Mouse (Mus musculus) liver, adult 2 months (tissue): ENCODE measurements around the gene Kcnj11. TPM values are rescaled to one million over a fixed set of nuclear protein-coding genes. Genes with fewer than 3 reads are reported as not detected.

Source experiments
- DNase-seq: peaks from one replicate; pipeline ENCODE4 v3.0.0-alpha.2; 2011; ENCODE audit warnings: low read depth, low spot score; ENCODE audit errors: extremely low read depth
- H3K27ac ChIP-seq: fragments of 200-500 bp; replicated peaks from 2 replicates; pipeline ENCODE4 v1.5.1; 2012; ENCODE audit warnings: low read depth, mild to moderate bottlenecking, control low read depth, inconsistent platforms, low read length; ENCODE audit not compliant: insufficient read depth
- H3K27me3 ChIP-seq: fragments of 200-500 bp; 2 replicates; pipeline ENCODE4 v1.6.1; 2012; ENCODE audit warnings: mild to moderate bottlenecking, moderate library complexity, low read length, inconsistent platforms; ENCODE audit not compliant: control insufficient read depth, insufficient read depth
- H3K36me3 ChIP-seq: fragments of 200-500 bp; 2 replicates; pipeline ENCODE4 v1.6.1; 2012; ENCODE audit warnings: low read length, inconsistent platforms; ENCODE audit not compliant: control insufficient read depth, insufficient read depth
- H3K4me1 ChIP-seq: fragments of 200-500 bp; 2 replicates; pipeline ENCODE4 v1.6.1; 2011; ENCODE audit warnings: low read length; ENCODE audit not compliant: control insufficient read depth, insufficient read depth
- H3K4me3 ChIP-seq: fragments of 200-500 bp; 2 replicates; pipeline ENCODE4 v1.5.1; 2011; ENCODE audit warnings: low read depth, mild to moderate bottlenecking, control low read depth, low read length, moderate library complexity; ENCODE audit not compliant: insufficient read depth
- H3K79me2 ChIP-seq: fragments of 200-500 bp; 2 replicates; pipeline ENCODE4 v1.6.1; 2012; ENCODE audit warnings: inconsistent platforms, mild to moderate bottlenecking, low read length, moderate library complexity; ENCODE audit not compliant: control insufficient read depth, insufficient read depth
- H3K9ac ChIP-seq: fragments of 200-500 bp; 2 replicates; pipeline ENCODE4 v1.6.1; 2012; ENCODE audit warnings: low read depth, mild to moderate bottlenecking, control low read depth, inconsistent platforms, low read length
- CTCF ChIP-seq: fragments of 200-500 bp; IDR thresholded peaks from 2 replicates; pipeline ENCODE4 v1.5.1; 2011; ENCODE audit warnings: low read depth, low read length, control low read depth
- POLR2A ChIP-seq: fragments of 200-500 bp; IDR thresholded peaks from 2 replicates; pipeline ENCODE4 v1.6.1; 2011; ENCODE audit warnings: low read length, control low read depth; ENCODE audit not compliant: insufficient read depth; ENCODE audit errors: extremely low read depth
- WGBS: fragments of 180-500 bp; shearing (Covaris S2); methylation state at CpG from one replicate; pipeline ENCODE4 v1.1.7; 2018; 5-methylcytosine and 5-hydroxymethylcytosine counted together
- polyA plus RNA-seq: library from polyadenylated mRNA; depleted of rRNA; stranded (reverse); fragments of >200 nt; gene quantifications from 2 replicates; pipeline ENCODE4 v1.2.3, GENCODE M21; 2012
- total RNA-seq: library from RNA; depleted of rRNA; stranded (reverse); fragments of >200 nt; gene quantifications from 2 replicates; pipeline ENCODE4 v1.2.3, GENCODE M21; 2014

Kcnj11 gene
- total and polyA plus RNA-seq, 2 experiments = not detected

DNA sequence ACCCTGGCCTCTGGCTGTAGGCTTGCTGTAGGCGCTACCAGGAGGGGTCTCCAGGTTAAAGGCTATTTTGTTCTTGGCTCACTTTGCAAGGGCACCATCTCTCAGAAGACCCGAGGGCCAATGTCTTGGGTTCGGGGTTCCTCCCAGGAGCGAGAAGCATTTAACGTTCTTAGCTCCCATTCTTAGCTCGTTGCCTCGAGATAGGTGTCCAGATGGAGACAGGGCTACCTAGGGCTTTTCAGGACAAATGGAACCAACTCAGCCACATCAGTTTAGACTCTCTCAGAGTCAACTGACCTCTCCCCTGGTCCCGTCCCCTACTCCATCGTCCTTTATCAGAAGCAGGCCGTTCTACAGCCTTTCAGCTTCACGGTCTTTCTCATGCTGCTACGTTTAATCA, 31.7 kb upstream of the Kcnj11 start:
- no peak for DNase-seq
- no peaks in the 10 kb centered on the region for H3K36me3 ChIP-seq
- H3K27ac ChIP-seq = no peak overlapping the region
- H3K4me3 ChIP-seq = no peak overlapping the region
- no peak overlapping the region for H3K9ac ChIP-seq
- no peaks in the 10 kb centered on the region for H3K4me1 ChIP-seq
- 89% methylated on average over 12 of the region's 12 CpGs for WGBS
- no peaks in the 10 kb centered on the region for H3K27me3 ChIP-seq
- no peaks in the 10 kb centered on the region for H3K79me2 ChIP-seq
- TF ChIP-seq POLR2A (no peak), CTCF (no peak)

DNA sequence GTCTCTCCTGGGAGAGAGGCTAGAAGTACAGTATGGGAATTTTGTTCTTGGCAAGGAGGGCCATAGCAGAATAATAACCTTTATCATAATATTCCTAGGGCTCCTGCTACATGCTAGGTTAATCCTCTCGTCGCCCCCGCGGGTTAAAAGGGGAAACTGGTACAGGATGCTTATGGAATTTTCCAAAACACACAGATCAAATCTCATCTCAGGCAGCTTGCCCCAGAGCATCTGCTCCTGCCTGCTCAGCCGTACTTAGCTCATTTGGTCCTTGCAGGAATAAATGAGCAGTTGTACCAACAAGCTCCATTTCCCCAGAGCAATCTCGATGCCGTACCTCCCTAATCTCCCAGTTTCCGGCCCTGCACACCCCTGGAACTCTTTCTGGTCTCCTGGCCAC, 31.2 kb upstream of the Kcnj11 start:
- Histone ChIP-seq H3K36me3 (no peaks in the 10 kb centered on the region), H3K4me3 (no peak overlapping the region), H3K4me1 (no peaks in the 10 kb centered on the region), H3K27ac (no peak overlapping the region), H3K79me2 (no peaks in the 10 kb centered on the region), H3K27me3 (no peaks in the 10 kb centered on the region), H3K9ac (no peak overlapping the region)
- 83% methylated on average over 8 of the region's 8 CpGs for WGBS
- no peak for TF ChIP-seq POLR2A
- TF ChIP-seq CTCF = no peak
- no peak for DNase-seq

DNA sequence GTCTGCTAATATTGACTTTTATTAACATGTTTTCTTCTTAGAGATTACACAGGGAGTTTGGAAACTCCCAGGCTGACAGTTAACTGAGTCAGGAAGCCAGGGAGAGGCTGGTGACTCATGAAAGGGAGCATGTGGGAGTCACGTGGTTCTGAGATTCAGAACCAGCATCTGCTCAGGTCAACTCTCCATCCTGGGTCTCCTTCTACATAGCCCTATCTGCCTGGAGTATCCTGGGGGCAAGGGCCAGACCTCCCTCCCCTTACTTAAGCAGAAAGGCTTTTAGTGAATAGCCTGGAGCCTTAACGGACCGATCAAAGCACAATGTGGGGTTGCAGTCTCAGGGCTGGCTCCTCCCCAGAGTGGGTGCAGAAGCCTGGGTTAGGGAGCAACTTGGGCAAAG, 30.7 kb upstream of the Kcnj11 start:
- no peaks in the 10 kb centered on the region for H3K27me3 ChIP-seq
- no peak overlapping the region for H3K27ac ChIP-seq
- H3K36me3 ChIP-seq = no peaks in the 10 kb centered on the region
- no peaks in the 10 kb centered on the region for H3K4me1 ChIP-seq
- H3K9ac ChIP-seq = no peak overlapping the region
- no peaks in the 10 kb centered on the region for H3K79me2 ChIP-seq
- TF ChIP-seq CTCF = no peak
- no peak for TF ChIP-seq POLR2A
- 55% methylated on average over 3 of the region's 3 CpGs for WGBS
- no peak for DNase-seq
- no peak overlapping the region for H3K4me3 ChIP-seq

DNA sequence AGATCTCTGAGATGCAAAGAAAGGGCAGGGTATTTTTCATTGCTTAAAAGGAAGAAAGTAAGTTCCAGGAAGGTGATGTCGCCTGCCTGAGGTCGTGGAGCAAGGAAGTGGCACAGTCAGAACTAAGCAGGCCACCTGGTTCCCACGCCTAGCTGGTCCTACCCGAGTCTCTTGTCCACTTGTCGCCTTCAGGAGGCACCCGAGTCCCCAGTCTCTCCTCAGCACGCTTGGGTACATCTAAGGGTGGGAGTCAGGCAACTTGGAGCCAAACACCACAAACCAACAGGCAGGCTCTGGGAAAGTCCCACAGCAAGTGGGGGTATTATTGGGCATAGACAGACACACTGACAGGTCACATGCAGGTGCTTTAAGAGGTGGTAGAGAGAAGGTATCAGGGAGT, 30.2 kb upstream of the Kcnj11 start:
- Histone ChIP-seq H3K4me1 (no peaks in the 10 kb centered on the region), H3K9ac (no peak overlapping the region), H3K27me3 (no peaks in the 10 kb centered on the region), H3K27ac (no peak overlapping the region), H3K36me3 (no peaks in the 10 kb centered on the region), H3K79me2 (no peaks in the 10 kb centered on the region), H3K4me3 (no peak overlapping the region)
- TF ChIP-seq POLR2A = no peak
- TF ChIP-seq CTCF = no peak
- no peak for DNase-seq
- WGBS = 81% methylated on average over 7 of the region's 7 CpGs

DNA sequence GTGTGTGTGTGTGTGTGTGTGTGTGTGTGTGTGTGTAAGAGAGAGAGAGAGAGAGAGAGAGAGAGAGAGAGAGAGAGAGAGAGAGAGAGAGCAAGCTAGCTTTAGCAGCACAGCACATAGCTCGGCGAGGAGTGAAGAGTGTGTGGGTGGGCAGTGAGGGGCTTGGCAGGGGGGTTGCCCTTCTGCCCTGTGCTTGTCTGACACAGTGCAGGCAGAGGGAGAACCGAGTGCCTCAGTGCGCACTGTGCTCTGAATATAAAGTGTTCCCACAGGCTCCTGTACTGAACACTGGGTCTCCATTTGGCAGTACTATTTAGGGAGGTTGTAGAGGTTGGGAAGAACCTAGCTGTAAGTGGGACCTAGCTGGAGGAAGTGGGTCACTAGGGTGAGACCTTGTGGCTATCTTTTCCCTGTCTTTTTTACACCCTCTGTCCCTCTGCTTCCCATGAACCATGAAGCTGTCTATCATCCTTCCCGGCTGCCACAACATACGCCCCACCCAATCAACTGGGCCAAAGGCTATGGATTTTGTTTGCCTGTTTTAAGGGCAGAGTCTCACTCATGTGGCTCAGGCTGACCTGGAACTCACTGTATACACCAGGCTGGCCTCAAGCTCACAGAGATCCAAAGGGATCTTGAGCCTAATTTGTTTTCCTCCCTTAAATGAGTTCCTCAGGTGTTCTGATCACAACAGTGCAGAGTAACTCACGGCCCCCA, 29.1 kb upstream of the Kcnj11 start:
- no peak for DNase-seq
- no peaks in the 10 kb centered on the region for H3K4me1 ChIP-seq
- no peaks in the 10 kb centered on the region for H3K27me3 ChIP-seq
- TF ChIP-seq CTCF (no peak), POLR2A (no peak)
- no peak overlapping the region for H3K4me3 ChIP-seq
- H3K36me3 ChIP-seq = no peaks in the 10 kb centered on the region
- 50% methylated on average over 7 of the region's 7 CpGs for WGBS
- no peak overlapping the region for H3K9ac ChIP-seq
- no peaks in the 10 kb centered on the region for H3K79me2 ChIP-seq
- H3K27ac ChIP-seq = no peak overlapping the region

DNA sequence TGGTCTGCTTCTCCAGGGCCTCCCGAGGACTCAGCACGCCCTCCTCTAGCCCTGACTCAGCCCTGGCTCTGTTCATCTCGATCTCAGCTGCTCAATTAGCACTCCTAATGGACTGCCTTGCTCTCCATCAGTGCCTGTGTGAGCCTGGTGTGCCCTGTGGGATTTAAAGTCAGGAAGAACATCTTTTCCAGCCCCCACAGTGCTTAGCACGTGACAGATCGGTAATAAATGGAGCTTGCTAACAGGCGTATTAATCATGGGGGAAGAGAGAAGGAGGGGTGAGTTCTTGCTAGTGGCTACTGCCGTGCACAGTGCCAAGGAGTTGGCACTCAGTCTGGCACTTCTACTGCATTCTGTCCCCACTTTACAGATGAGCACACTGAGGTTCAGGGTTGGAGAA, 27.6 kb upstream of the Kcnj11 start:
- no peak for DNase-seq
- H3K27me3 ChIP-seq = no peaks in the 10 kb centered on the region
- H3K79me2 ChIP-seq = no peaks in the 10 kb centered on the region
- H3K36me3 ChIP-seq = no peaks in the 10 kb centered on the region
- no peak overlapping the region for H3K9ac ChIP-seq
- H3K4me3 ChIP-seq = no peak overlapping the region
- TF ChIP-seq CTCF (no peak), POLR2A (no peak)
- no peak overlapping the region for H3K27ac ChIP-seq
- 77% methylated on average over 7 of the region's 7 CpGs for WGBS
- H3K4me1 ChIP-seq = no peaks in the 10 kb centered on the region
